Mouse (Mus musculus) liver, adult 2 months (tissue): Measurements from ENCODE around the gene Bst2.

Experiments
- CTCF ChIP-seq: fragments of 200-500 bp; IDR thresholded peaks from 2 replicates; pipeline ENCODE4 v1.5.1; 2011; ENCODE audit warnings: low read depth, low read length, control low read depth
- POLR2A ChIP-seq: fragments of 200-500 bp; IDR thresholded peaks from 2 replicates; pipeline ENCODE4 v1.6.1; 2011; ENCODE audit warnings: low read length, control low read depth; ENCODE audit not compliant: insufficient read depth; ENCODE audit errors: extremely low read depth

- TF ChIP-seq CTCF (no peak), POLR2A (no peak)
Measured at GRCm38 (mm10) chr8:71572847-71573633, 35.8 kb upstream of the Bst2 start.
